Mouse (Mus musculus) midbrain, embryonic 16.5 days (tissue): Measurements from ENCODE around the gene Hnrnpa2b1. TPM values are rescaled to one million over a fixed set of nuclear protein-coding genes. Genes with fewer than 3 reads are reported as not detected.

Source experiments
- polyA plus RNA-seq: library from polyadenylated mRNA; unstranded; fragments of >200 nt; fragmentation: Nextera tagmentation; extraction: Ambion mirVana; gene quantifications from 2 replicates; pipeline ENCODE4 v1.2.1, GENCODE M21; 2015

Hnrnpa2b1 gene
- polyA plus RNA-seq, 1 experiment from 2014 or later: 1,316 TPM

Other genes with a start within 250 kb of the Hnrnpa2b1 start
- gene Nfe2l3, start 37.2 kb downstream of the Hnrnpa2b1 start, polyA plus RNA-seq: 8.9 and 9.6 TPM in 2 replicates
- 407 and 417 TPM in 2 replicates for gene Cbx3, start 466 bp upstream of the Hnrnpa2b1 start, polyA plus RNA-seq
- 68.9 and 70.6 TPM in 2 replicates for gene Snx10, start 54.0 kb upstream of the Hnrnpa2b1 start, polyA plus RNA-seq